Mouse (Mus musculus) kidney, embryonic 16.5 days (tissue): Measurements from ENCODE around the gene Cd93. TPM values are rescaled to one million over a fixed set of nuclear protein-coding genes. Genes with fewer than 3 reads are reported as not detected.

ENCODE experiments used
- ATAC-seq: fragments of 200-750 bp; cut with Nextera tagmentation; 2 replicates; pipeline ENCODE4 v1.8.0; 2017; ENCODE audit warnings: moderate TSS enrichment; ENCODE audit not compliant: low FRiP score, low TSS enrichment
- H3K27ac ChIP-seq: fragments of 300-500 bp; sonication (generic); 2 replicates; pipeline ENCODE4 v1.5.1; 2014; ENCODE audit warnings: low read length
- H3K27me3 ChIP-seq: fragments of 300-500 bp; sonication (generic); 2 replicates; pipeline ENCODE4 v1.6.1; 2014; ENCODE audit warnings: low read length, control low read depth, mixed read lengths; ENCODE audit not compliant: insufficient read depth
- H3K36me3 ChIP-seq: fragments of 300-500 bp; sonication (generic); 2 replicates; pipeline ENCODE4 v1.6.1; 2014; ENCODE audit warnings: low read length, control low read depth, mixed read lengths; ENCODE audit not compliant: insufficient read depth
- H3K4me1 ChIP-seq: fragments of 300-500 bp; sonication (generic); 2 replicates; pipeline ENCODE4 v1.6.1; 2014; ENCODE audit warnings: low read length, control low read depth, mixed read lengths; ENCODE audit not compliant: insufficient read depth
- H3K4me2 ChIP-seq: fragments of 300-500 bp; sonication (generic); replicated peaks from 2 replicates; pipeline ENCODE4 v1.6.1; 2014; ENCODE audit warnings: low read depth, low read length
- H3K4me3 ChIP-seq: fragments of 300-500 bp; sonication (generic); 2 replicates; pipeline ENCODE4 v1.5.1; 2014; ENCODE audit warnings: mild to moderate bottlenecking, low read length
- H3K9ac ChIP-seq: fragments of 300-500 bp; sonication (generic); replicated peaks from 2 replicates; pipeline ENCODE4 v1.6.1; 2014; ENCODE audit warnings: low read length
- H3K9me3 ChIP-seq: fragments of 300-500 bp; sonication (generic); 2 replicates; pipeline ENCODE4 v1.6.1; 2016; ENCODE audit warnings: low read length, control low read depth
- WGBS: fragments of 180-500 bp; shearing (Covaris S2); extraction: QIAGEN DNeasy Blood & Tissue Kit; methylation state at CpG from one replicate; pipeline ENCODE4 v1.1.7; 2014; 5-methylcytosine and 5-hydroxymethylcytosine counted together
- polyA plus RNA-seq: library from polyadenylated mRNA; unstranded; fragments of >200 nt; fragmentation: Nextera tagmentation; extraction: Ambion mirVana; gene quantifications from 2 replicates; pipeline ENCODE4 v1.2.1, GENCODE M21; 2015

Gene Cd93
- polyA plus RNA-seq, 1 experiment from 2014 or later: 19.0 TPM

GRCm38 (mm10) chr2:148406971-148407869, 36.1 kb downstream of the Cd93 start:
- Histone ChIP-seq H3K4me2 (peak overlapping the region; percentile 61), H3K4me1 (peaks cover 18% of the 10 kb centered on the region), H3K9ac (peak overlapping the region; percentile 63), H3K4me3 (peak overlapping the region; percentile 49), H3K36me3 (no peaks in the 10 kb centered on the region), H3K27me3 (peaks cover 25% of the 10 kb centered on the region), H3K27ac (peak overlapping the region; percentile 37; the same call in 1 of the 2 replicates), H3K9me3 (no peaks in the 10 kb centered on the region)
- 3% methylated on average over 55 of the region's 55 CpGs for WGBS
- peak; percentile 69 for ATAC-seq

GRCm38 (mm10) chr2:148406160-148406970, 37.0 kb downstream of the Cd93 start:
- 0 out of 2 replicates have a peak, but pooled peaks have one; percentile 8 for ATAC-seq
- Histone ChIP-seq H3K4me3 (peak overlapping the region; percentile 49), H3K9me3 (no peaks in the 10 kb centered on the region), H3K4me1 (peaks cover 18% of the 10 kb centered on the region), H3K36me3 (no peaks in the 10 kb centered on the region), H3K27me3 (peaks cover 25% of the 10 kb centered on the region), H3K27ac (no peak overlapping the region), H3K9ac (peak overlapping the region; percentile 63), H3K4me2 (peak overlapping the region; percentile 61)
- WGBS: 13% methylated on average over 34 of the region's 34 CpGs

- peak overlapping the region; percentile 38; the same call in 1 of the 2 replicates for H3K4me2 ChIP-seq
- no peak for ATAC-seq
- no peak overlapping the region for H3K27ac ChIP-seq
These were observed 38.5 kb downstream of the Cd93 start for GRCm38 (mm10) chr2:148404906-148405305.

GRCm38 (mm10) chr2:148402227-148402626, 41.1 kb downstream of the Cd93 start:
- Histone ChIP-seq H3K27me3 (peaks cover 24% of the 10 kb centered on the region), H3K4me2 (no peak overlapping the region), H3K9ac (no peak overlapping the region), H3K4me3 (no peak overlapping the region), H3K27ac (no peak overlapping the region), H3K36me3 (no peaks in the 10 kb centered on the region), H3K4me1 (peaks cover 10% of the 10 kb centered on the region), H3K9me3 (no peaks in the 10 kb centered on the region)
- no peak for ATAC-seq
- 76% methylated on average over 1 of the region's 1 CpGs for WGBS

More at GRCm38 (mm10) chr2:148404906-148405305, 38.5 kb downstream of the Cd93 start:
- 82% methylated on average over 5 of the region's 5 CpGs for WGBS
- Histone ChIP-seq H3K9me3 (no peaks in the 10 kb centered on the region), H3K4me1 (peaks cover 18% of the 10 kb centered on the region), H3K36me3 (no peaks in the 10 kb centered on the region), H3K9ac (no peak overlapping the region), H3K27me3 (peaks cover 25% of the 10 kb centered on the region), H3K4me3 (peak overlapping the region; percentile 21)

- no peak for ATAC-seq
- H3K27ac ChIP-seq: no peak overlapping the region
- H3K9ac ChIP-seq: no peak overlapping the region
- H3K4me2 ChIP-seq: no peak overlapping the region
- no peak overlapping the region for H3K4me3 ChIP-seq
- WGBS: 81% methylated on average over 5 of the region's 5 CpGs
- peaks cover 28% of the 10 kb centered on the region for H3K27me3 ChIP-seq
- H3K9me3 ChIP-seq: no peaks in the 10 kb centered on the region
- no peaks in the 10 kb centered on the region for H3K36me3 ChIP-seq
- H3K4me1 ChIP-seq: peaks cover 3% of the 10 kb centered on the region; the same call in 1 of the 2 replicates
These were observed 44.3 kb downstream of the Cd93 start for GRCm38 (mm10) chr2:148398901-148399685.

GRCm38 (mm10) chr2:148397784-148398100, 45.6 kb downstream of the Cd93 start:
- no peak overlapping the region for H3K4me2 ChIP-seq
- H3K27ac ChIP-seq: no peak overlapping the region
- no peak overlapping the region for H3K9ac ChIP-seq
- peaks cover 28% of the 10 kb centered on the region for H3K27me3 ChIP-seq
- H3K4me1 ChIP-seq: peaks cover 3% of the 10 kb centered on the region; the same call in 1 of the 2 replicates
- H3K36me3 ChIP-seq: no peaks in the 10 kb centered on the region
- H3K4me3 ChIP-seq: no peak overlapping the region
- ATAC-seq: no peak
- 59% methylated on average over 1 of the region's 1 CpGs for WGBS
- no peaks in the 10 kb centered on the region for H3K9me3 ChIP-seq

- no peaks in the 10 kb centered on the region for H3K36me3 ChIP-seq
- H3K4me3 ChIP-seq: no peak overlapping the region
- peaks cover 3% of the 10 kb centered on the region; the same call in 1 of the 2 replicates for H3K4me1 ChIP-seq
- peaks cover 28% of the 10 kb centered on the region for H3K27me3 ChIP-seq
- no peak for ATAC-seq
- H3K9me3 ChIP-seq: no peaks in the 10 kb centered on the region
- no peak overlapping the region for H3K9ac ChIP-seq
- no peak overlapping the region for H3K4me2 ChIP-seq
- H3K27ac ChIP-seq: no peak overlapping the region
- 55% methylated on average over 11 of the region's 11 CpGs for WGBS
These were observed 46.2 kb downstream of the Cd93 start for GRCm38 (mm10) chr2:148397015-148397783.

- WGBS: 80% methylated on average over 10 of the region's 10 CpGs
- H3K4me1 ChIP-seq: peaks cover 3% of the 10 kb centered on the region; the same call in 1 of the 2 replicates
- ATAC-seq: no peak
These were observed 47.2 kb downstream of the Cd93 start for GRCm38 (mm10) chr2:148396209-148396608.

More at GRCm38 (mm10) chr2:148396209-148396608, 47.2 kb downstream of the Cd93 start:
- no peaks in the 10 kb centered on the region for H3K36me3 ChIP-seq
- peaks cover 28% of the 10 kb centered on the region for H3K27me3 ChIP-seq
- H3K9me3 ChIP-seq: no peaks in the 10 kb centered on the region
- no peak overlapping the region for H3K4me3 ChIP-seq
- H3K4me2 ChIP-seq: no peak overlapping the region
- no peak overlapping the region for H3K9ac ChIP-seq
- H3K27ac ChIP-seq: no peak overlapping the region
